Mouse (Mus musculus): ENCODE measurements around the gene Ankrd17. TPM values are rescaled to one million over a fixed set of nuclear protein-coding genes. Genes with fewer than 3 reads are reported as not detected.
"Not testable (repeated sequence)": the region's sequence is repeated elsewhere in the genome, so short reads cannot be mapped to it uniquely, and the experiment has no call there.

The Ankrd17 gene
- total and polyA plus RNA-seq, 3 experiments: 21.8 to 70.4 (median 64.5) TPM

DNA sequence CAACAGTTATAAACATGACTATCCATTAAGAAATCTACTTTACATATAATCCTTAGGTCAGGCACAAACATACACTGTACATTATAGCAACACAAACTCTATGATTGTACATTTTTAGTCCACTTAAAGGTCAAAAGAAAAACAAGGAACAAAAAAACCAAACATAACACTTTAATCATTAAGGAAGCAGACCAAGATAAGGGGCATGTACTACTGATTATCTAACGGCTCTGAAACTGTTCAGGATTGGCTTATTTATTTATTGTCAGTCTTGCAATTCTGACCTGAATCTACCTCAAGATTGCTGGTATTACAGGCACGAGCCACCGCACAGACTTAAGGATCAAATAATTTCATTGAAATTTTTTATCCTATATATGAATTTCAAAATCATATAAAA lies 87.0 kb downstream of the Ankrd17 start:
- intact Hi-C loops (cut with DNase I): no loop called here
- peaks cover 4% of the 10 kb centered on the region; the same call in 1 of the 2 replicates for H3K36me3 ChIP-seq (ENCODE audit: control insufficient read depth, insufficient read depth, low read length)
- no peaks in the 10 kb centered on the region for H3K79me2 ChIP-seq (replicated peaks; ENCODE audit: control insufficient read depth, insufficient read depth, low read length)
- no peak overlapping the region for H3K27ac ChIP-seq
- H3K4me3 ChIP-seq: no peak overlapping the region
- H3K4me1 ChIP-seq (ENCODE audit: control insufficient read depth, insufficient read depth, low read length): no peaks in the 10 kb centered on the region; the same call in 1 of the 2 replicates
- no peak overlapping the region for H3K9ac ChIP-seq (ENCODE audit: low read depth, low read length)
- TF ChIP-seq POLR2A (IDR thresholded peaks at IDR 0.05; ENCODE audit: insufficient read depth, low read depth, low read length) (no peak), CTCF (IDR thresholded peaks at IDR 0.05) (no peak), EP300 (IDR thresholded peaks at IDR 0.05; ENCODE audit: insufficient read depth, low read depth, low read length) (no peak)
- H3K27me3 ChIP-seq (ENCODE audit: control insufficient read depth, insufficient read depth, low read length): no peaks in the 10 kb centered on the region
- no peak for DNase-seq
- WGBS: 59% methylated on average over 3 of the region's 3 CpGs

DNA sequence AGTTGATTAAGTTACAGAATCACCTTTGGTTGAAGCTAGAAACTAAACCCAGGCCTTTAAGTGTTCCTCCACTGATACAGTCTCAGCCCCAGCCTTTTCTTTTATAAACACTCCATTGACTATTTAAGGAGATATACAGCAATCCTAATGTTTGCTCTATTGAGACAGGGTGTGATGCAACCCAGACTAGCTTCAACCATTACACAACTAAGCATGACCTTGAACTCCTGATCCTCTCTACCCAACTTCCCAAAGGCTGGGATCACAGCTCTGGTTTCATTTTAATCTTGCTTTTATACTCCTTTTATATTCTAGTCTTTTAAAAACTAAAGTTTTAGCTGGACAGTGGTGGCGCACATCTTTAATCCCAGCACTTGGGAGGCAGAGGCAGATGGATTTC lies 88.9 kb downstream of the Ankrd17 start:
- 98% methylated on average over 1 of the region's 1 CpGs for WGBS
- TF ChIP-seq EP300 (IDR thresholded peaks at IDR 0.05; ENCODE audit: insufficient read depth, low read depth, low read length) (no peak), CTCF (IDR thresholded peaks at IDR 0.05) (no peak)
- Histone ChIP-seq H3K4me1 (ENCODE audit: control insufficient read depth, insufficient read depth, low read length) (no peaks in the 10 kb centered on the region; the same call in 1 of the 2 replicates), H3K27ac (no peak overlapping the region), H3K27me3 (ENCODE audit: control insufficient read depth, insufficient read depth, low read length) (no peaks in the 10 kb centered on the region), H3K9ac (ENCODE audit: low read depth, low read length) (no peak overlapping the region), H3K79me2 (replicated peaks; ENCODE audit: control insufficient read depth, insufficient read depth, low read length) (no peaks in the 10 kb centered on the region), H3K36me3 (ENCODE audit: control insufficient read depth, insufficient read depth, low read length) (peaks cover 2% of the 10 kb centered on the region), H3K4me3 (no peak overlapping the region)
- no peak for DNase-seq
- intact Hi-C loops (cut with DNase I): no loop called here

DNA sequence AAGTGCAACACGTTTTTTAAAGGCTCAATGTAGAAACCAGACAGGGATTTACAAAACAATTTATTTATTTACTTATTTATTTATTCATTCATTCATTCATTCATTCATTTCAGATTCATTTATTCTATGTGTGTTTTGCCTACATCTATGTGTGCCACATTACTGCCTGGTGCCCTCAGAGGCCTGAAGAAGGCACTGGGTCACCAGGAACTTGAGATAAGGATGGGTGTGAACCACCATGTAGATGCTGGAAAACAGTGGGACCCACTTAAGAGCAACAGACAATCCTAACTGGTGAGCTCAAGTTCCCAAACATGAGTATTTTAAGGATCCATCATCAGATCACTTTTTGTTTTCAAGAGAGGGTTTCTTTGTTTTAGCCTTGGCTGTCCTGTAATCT lies 91.6 kb downstream of the Ankrd17 start:
- intact Hi-C loops (cut with DNase I): no loop called here
- Histone ChIP-seq H3K4me3 (no peak overlapping the region), H3K79me2 (replicated peaks; ENCODE audit: control insufficient read depth, insufficient read depth, low read length) (no peaks in the 10 kb centered on the region), H3K27me3 (ENCODE audit: control insufficient read depth, insufficient read depth, low read length) (no peaks in the 10 kb centered on the region), H3K9ac (ENCODE audit: low read depth, low read length) (no peak overlapping the region), H3K36me3 (ENCODE audit: control insufficient read depth, insufficient read depth, low read length) (peaks cover 2% of the 10 kb centered on the region), H3K4me1 (ENCODE audit: control insufficient read depth, insufficient read depth, low read length) (no peaks in the 10 kb centered on the region; the same call in 1 of the 2 replicates), H3K27ac (no peak overlapping the region)
- DNase-seq: no peak
- TF ChIP-seq EP300 (IDR thresholded peaks at IDR 0.05; ENCODE audit: insufficient read depth, low read depth, low read length): no peak
- no peak for TF ChIP-seq CTCF (IDR thresholded peaks at IDR 0.05)
- 80% methylated on average over 1 of the region's 1 CpGs for WGBS

DNA sequence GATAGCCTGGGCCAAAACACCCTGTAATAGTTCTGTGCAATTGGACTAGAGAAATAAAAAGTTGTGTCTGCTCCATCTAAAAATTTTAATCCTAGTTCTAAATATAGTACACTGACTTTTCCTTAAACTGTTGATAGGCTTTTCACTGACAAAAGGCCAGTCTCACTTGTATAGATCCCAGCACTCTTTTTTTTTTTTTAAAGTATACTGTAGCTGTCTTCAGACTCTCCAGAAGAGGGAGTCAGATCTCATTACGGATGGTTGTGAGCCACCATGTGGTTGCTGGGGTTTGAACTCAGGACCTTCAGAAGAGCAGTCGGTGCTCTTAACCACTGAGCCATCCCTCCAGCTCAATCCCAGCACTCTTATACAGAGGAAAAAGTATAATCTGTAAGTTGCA lies 104.1 kb downstream of the Ankrd17 start:
- H3K27ac ChIP-seq; H3K27me3 ChIP-seq (ENCODE audit: control insufficient read depth, insufficient read depth, low read length); intact Hi-C loops (cut with DNase I); H3K4me3 ChIP-seq; H3K9ac ChIP-seq (ENCODE audit: low read depth, low read length); DNase-seq; H3K4me1 ChIP-seq (ENCODE audit: control insufficient read depth, insufficient read depth, low read length); H3K79me2 ChIP-seq (replicated peaks; ENCODE audit: control insufficient read depth, insufficient read depth, low read length); H3K36me3 ChIP-seq (ENCODE audit: control insufficient read depth, insufficient read depth, low read length): not testable (repeated sequence)
- 75% methylated on average over 2 of the region's 2 CpGs for WGBS

DNA sequence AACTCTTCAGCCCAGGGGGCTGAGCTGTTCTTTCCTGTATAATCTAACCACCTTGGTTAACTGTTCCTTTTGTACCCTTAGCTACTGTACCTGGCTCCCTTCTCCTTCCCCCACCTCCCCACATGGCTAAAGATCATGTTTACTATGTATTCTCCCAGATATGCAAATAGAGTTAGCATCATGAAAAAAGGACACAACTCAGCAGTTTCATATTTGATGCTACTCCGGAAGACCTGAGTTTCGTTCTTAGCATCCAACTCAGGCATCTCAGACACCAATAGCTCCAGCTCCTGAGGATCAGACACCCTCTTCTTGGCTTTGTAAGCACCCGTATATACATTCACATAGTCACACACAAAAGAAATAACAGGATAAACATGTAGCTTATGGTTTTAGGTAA lies 109.4 kb downstream of the Ankrd17 start:
- Histone ChIP-seq H3K79me2 (replicated peaks; ENCODE audit: control insufficient read depth, insufficient read depth, low read length) (no peaks in the 10 kb centered on the region), H3K27ac (no peak overlapping the region), H3K4me1 (ENCODE audit: control insufficient read depth, insufficient read depth, low read length) (no peaks in the 10 kb centered on the region), H3K4me3 (no peak overlapping the region), H3K9ac (ENCODE audit: low read depth, low read length) (no peak overlapping the region), H3K36me3 (ENCODE audit: control insufficient read depth, insufficient read depth, low read length) (peaks cover 4% of the 10 kb centered on the region), H3K27me3 (ENCODE audit: control insufficient read depth, insufficient read depth, low read length) (no peaks in the 10 kb centered on the region)
- TF ChIP-seq POLR2A (IDR thresholded peaks at IDR 0.05; ENCODE audit: insufficient read depth, low read depth, low read length): no peak
- TF ChIP-seq CTCF (IDR thresholded peaks at IDR 0.05): no peak
- TF ChIP-seq EP300 (IDR thresholded peaks at IDR 0.05; ENCODE audit: insufficient read depth, low read depth, low read length): no peak
- WGBS: 93% methylated on average over 3 of the region's 3 CpGs
- intact Hi-C loops (cut with DNase I): no loop called here
- no peak for DNase-seq

DNA sequence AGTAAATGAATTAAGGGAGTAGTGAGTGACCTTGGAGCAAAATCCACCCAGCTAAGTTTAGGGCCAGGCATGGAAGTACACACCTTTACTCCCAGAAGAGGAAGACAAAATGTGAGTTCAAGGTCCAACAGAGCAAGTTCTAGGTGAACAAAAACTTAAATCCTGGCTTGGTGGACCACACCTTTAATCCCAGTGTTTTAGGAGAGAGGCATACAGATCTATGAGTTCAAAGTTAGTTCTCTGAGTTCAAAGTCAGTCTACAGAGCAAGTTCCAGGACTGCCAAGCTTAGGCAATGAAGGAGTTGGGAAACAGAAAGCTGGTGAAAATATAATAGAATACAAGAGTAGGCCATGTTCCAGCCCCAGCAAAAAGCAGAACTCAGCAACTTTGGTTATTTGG lies 118.9 kb downstream of the Ankrd17 start:
- TF ChIP-seq CTCF (IDR thresholded peaks at IDR 0.05) (no peak), POLR2A (IDR thresholded peaks at IDR 0.05; ENCODE audit: insufficient read depth, low read depth, low read length) (no peak), EP300 (IDR thresholded peaks at IDR 0.05; ENCODE audit: insufficient read depth, low read depth, low read length) (no peak)
- intact Hi-C loops (cut with DNase I): no loop called here
- Histone ChIP-seq H3K4me1 (ENCODE audit: control insufficient read depth, insufficient read depth, low read length) (no peaks in the 10 kb centered on the region), H3K27me3 (ENCODE audit: control insufficient read depth, insufficient read depth, low read length) (no peaks in the 10 kb centered on the region), H3K9ac (ENCODE audit: low read depth, low read length) (no peak overlapping the region), H3K79me2 (replicated peaks; ENCODE audit: control insufficient read depth, insufficient read depth, low read length) (no peaks in the 10 kb centered on the region), H3K4me3 (no peak overlapping the region), H3K36me3 (ENCODE audit: control insufficient read depth, insufficient read depth, low read length) (peaks cover 7% of the 10 kb centered on the region), H3K27ac (no peak overlapping the region)
- DNase-seq: no peak

DNA sequence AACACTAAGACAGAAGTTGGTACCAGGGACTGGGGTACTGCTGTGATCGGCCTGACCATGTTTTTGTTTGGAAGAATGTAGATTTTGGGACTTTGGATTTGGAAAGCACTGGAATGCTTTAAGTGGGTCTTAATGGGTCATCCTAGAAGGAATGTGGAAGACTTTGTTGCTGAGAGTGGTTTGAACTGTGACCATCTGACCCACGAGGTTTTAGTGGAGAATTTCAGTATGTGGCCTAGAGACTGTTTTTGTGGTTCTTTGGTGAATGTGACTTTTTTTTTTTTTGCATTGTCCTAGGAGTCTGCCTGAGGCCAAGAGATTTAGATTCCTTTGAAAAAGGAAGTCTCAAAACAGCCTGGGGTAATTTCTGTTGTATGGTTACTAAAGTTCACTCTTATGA lies 119.4 kb downstream of the Ankrd17 start:
- WGBS: 89% methylated on average over 2 of the region's 2 CpGs
- H3K27ac ChIP-seq: no peak overlapping the region
- H3K9ac ChIP-seq (ENCODE audit: low read depth, low read length): no peak overlapping the region
- no peaks in the 10 kb centered on the region for H3K27me3 ChIP-seq (ENCODE audit: control insufficient read depth, insufficient read depth, low read length)
- no peak for DNase-seq
- no peaks in the 10 kb centered on the region for H3K4me1 ChIP-seq (ENCODE audit: control insufficient read depth, insufficient read depth, low read length)
- intact Hi-C loops (cut with DNase I): no loop called here
- no peaks in the 10 kb centered on the region for H3K79me2 ChIP-seq (replicated peaks; ENCODE audit: control insufficient read depth, insufficient read depth, low read length)
- H3K36me3 ChIP-seq (ENCODE audit: control insufficient read depth, insufficient read depth, low read length): peaks cover 10% of the 10 kb centered on the region
- H3K4me3 ChIP-seq: no peak overlapping the region
- TF ChIP-seq EP300 (IDR thresholded peaks at IDR 0.05; ENCODE audit: insufficient read depth, low read depth, low read length): no peak
- no peak for TF ChIP-seq POLR2A (IDR thresholded peaks at IDR 0.05; ENCODE audit: insufficient read depth, low read depth, low read length)
- TF ChIP-seq CTCF (IDR thresholded peaks at IDR 0.05): no peak
